Mouse (Mus musculus): ENCODE measurements at regions not wholly inside any gene's neighbourhood (a gene's known extent, or its start where the extent isn't known, plus 50 kb on each side); places are given as distances from the start of the nearest gene placed in this dataset.

DNA sequence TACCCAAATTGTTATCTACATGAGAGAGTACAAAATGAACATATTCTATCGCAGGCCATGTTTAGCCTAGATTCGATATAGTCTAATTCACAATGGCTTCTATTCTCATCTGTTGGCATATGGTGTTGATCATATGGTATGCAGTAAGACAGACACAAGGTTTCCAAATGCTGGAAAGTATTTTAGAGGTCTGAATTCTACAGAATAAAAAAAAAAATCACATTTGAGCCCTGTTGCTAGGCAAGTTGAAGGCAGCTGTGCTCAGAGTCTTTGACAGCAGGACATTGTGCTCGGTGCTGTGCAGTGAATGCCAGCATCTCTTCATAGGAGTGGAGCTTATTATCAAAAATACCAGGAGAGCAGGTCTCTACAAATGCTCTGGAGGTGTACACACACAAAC, 206.6 kb upstream of the Smlr1 start:
- H3K4me3 ChIP-seq (ENCODE audit: insufficient read depth, low read depth, low read length), result no peak overlapping the region
- no peak overlapping the region for H3K27ac ChIP-seq (replicated peaks; ENCODE audit: low read depth, low read length)
- no peaks in the 10 kb centered on the region for H3K4me1 ChIP-seq (ENCODE audit: control insufficient read depth, insufficient read depth, insufficient read length, low read length)

GRCm38 (mm10) chr10:25740956-25741355, 204.9 kb upstream of the Smlr1 start:
- no peak overlapping the region for H3K4me3 ChIP-seq (ENCODE audit: insufficient read depth, low read depth, low read length)
- H3K4me1 ChIP-seq (ENCODE audit: control insufficient read depth, insufficient read depth, insufficient read length, low read length), result no peaks in the 10 kb centered on the region
- no peak overlapping the region for H3K27ac ChIP-seq (replicated peaks; ENCODE audit: low read depth, low read length)

DNA sequence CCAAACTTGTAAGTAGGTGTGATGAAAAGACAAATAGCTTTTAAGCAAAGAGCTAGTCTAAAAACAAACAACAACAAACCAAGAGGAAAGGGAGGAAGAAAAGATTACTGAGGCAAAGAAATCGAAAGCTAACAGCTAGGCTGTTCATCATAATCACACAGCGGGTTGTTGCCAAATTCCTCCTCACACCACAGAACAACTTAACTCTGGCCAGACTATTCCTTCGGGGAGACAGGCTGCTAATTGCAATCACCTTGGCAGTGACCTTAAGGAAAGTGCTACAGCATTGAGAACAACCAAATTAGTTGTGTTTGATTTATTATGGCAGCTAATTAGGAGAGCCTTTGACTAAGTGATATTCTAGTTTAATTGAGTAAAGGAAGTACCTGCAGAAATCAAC, 194.4 kb upstream of the Smlr1 start:
- no peak overlapping the region for H3K4me3 ChIP-seq (ENCODE audit: insufficient read depth, low read depth, low read length)
- no peaks in the 10 kb centered on the region for H3K4me1 ChIP-seq (ENCODE audit: control insufficient read depth, insufficient read depth, insufficient read length, low read length)
- no peak overlapping the region for H3K27ac ChIP-seq (replicated peaks; ENCODE audit: low read depth, low read length)

- no peak overlapping the region for H3K4me3 ChIP-seq (ENCODE audit: insufficient read depth, low read depth, low read length)
- no peak overlapping the region for H3K27ac ChIP-seq (replicated peaks; ENCODE audit: low read depth, low read length)
- no peaks in the 10 kb centered on the region for H3K4me1 ChIP-seq (ENCODE audit: control insufficient read depth, insufficient read depth, insufficient read length, low read length)
Observed at GRCm38 (mm10) chr10:25723966-25724365, 187.9 kb upstream of the Smlr1 start.

DNA sequence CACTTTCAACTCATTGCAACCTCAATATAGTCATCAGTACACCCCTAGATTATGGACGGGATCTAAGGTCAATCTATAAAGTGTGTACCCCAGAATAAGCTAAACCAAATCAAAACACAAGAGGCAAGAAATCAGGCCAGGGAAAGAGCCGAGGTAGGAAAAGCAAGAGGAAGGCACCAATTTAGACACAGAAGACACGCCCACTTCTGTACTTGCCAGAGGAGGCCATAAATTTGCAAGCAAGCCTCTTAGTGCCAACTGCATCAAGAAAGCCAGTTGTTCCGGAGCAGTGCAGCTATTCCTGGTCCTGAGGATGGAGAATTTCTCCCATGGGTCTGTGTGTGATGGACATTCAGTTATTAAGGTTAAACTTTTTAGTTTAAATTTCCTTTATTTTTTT, 179.7 kb upstream of the Smlr1 start:
- H3K4me1 ChIP-seq (ENCODE audit: control insufficient read depth, insufficient read depth, insufficient read length, low read length), result no peaks in the 10 kb centered on the region

DNA sequence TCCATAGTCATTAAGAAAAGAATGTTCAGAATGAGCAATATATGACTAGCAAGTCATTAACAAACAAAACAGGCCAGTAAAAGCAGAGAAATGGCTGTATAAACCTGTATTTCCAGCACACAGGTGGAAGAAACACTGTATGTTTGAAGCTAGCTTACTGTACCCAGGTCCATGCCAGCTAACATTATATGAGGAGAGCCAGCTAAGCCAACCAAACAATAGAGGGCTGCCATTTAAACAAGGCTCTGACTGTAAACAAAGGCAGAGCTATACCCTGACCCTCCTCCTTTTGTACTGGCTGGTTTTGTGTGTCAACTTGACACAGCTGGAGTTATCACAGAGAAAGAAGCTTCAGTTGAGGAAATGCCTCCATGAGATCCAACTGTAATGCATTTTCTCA, 178.6 kb upstream of the Smlr1 start:
- H3K27ac ChIP-seq (replicated peaks; ENCODE audit: low read depth, low read length), result no peak overlapping the region

More for the DNA sequence above, 179.7 kb upstream of the Smlr1 start:
- Histone ChIP-seq H3K27ac (replicated peaks; ENCODE audit: low read depth, low read length) (no peak overlapping the region), H3K4me3 (ENCODE audit: insufficient read depth, low read depth, low read length) (no peak overlapping the region)

DNA sequence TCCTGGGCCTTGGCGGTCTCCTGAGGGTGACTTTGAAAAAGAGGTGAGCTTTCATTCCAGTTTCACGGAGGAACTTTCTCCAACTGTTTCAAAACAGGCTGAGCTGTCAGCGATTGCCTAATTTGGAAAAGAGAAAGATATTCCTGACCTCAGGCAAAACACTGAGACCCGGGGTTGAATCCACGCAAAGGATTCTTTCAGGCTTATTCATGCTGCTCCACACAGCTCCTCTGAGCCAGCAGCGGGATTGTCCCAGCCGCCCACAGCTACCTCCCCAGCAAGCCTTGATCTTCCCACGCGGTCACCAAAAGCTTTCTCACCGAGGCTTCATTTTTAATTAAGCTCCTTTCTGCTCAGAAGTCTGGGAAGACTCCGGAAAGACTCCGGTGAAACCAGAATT, 178.0 kb upstream of the Smlr1 start:
- no peak overlapping the region for H3K4me3 ChIP-seq (ENCODE audit: insufficient read depth, low read depth, low read length)
- no peaks in the 10 kb centered on the region for H3K4me1 ChIP-seq (ENCODE audit: control insufficient read depth, insufficient read depth, insufficient read length, low read length)
- no peak overlapping the region for H3K27ac ChIP-seq (replicated peaks; ENCODE audit: low read depth, low read length)

More for the DNA sequence above, 178.6 kb upstream of the Smlr1 start:
- Histone ChIP-seq H3K4me1 (ENCODE audit: control insufficient read depth, insufficient read depth, insufficient read length, low read length) (no peaks in the 10 kb centered on the region), H3K4me3 (ENCODE audit: insufficient read depth, low read depth, low read length) (no peak overlapping the region)

- Histone ChIP-seq H3K4me1 (ENCODE audit: control insufficient read depth, insufficient read depth, insufficient read length, low read length) (no peaks in the 10 kb centered on the region; the same call in 1 of the 2 replicates), H3K4me3 (ENCODE audit: insufficient read depth, low read depth, low read length) (peak overlapping the region; percentile 13; the same call in 1 of the 2 replicates), H3K27ac (replicated peaks; ENCODE audit: low read depth, low read length) (no peak overlapping the region; the same call in 1 of the 2 replicates)
Observed at GRCm38 (mm10) chr10:25707951-25708350, 171.9 kb upstream of the Smlr1 start.

DNA sequence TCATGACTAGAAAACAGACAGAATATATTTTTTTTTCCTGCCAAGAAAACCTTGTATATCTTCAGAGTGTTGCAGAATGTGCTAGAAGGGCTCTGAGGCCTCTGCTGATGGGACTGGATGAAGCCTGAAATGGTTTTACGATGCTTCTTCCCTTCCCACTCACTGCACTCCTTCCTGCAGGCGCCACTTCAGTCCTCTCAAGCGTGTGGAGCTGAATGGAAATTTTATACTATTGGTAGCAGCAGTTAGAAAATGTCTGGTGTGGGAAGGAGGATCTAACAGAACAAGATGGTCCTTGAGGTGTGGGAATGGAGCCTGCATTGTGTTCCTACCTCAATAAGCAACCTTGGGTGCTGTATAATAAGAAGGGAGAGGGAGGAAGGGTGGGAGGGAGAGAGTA, 166.1 kb upstream of the Smlr1 start:
- Histone ChIP-seq H3K4me3 (ENCODE audit: insufficient read depth, low read depth, low read length) (no peak overlapping the region), H3K4me1 (ENCODE audit: control insufficient read depth, insufficient read depth, insufficient read length, low read length) (no peaks in the 10 kb centered on the region), H3K27ac (replicated peaks; ENCODE audit: low read depth, low read length) (no peak overlapping the region)

- H3K4me1 ChIP-seq (ENCODE audit: control insufficient read depth, insufficient read depth, insufficient read length, low read length), result no peaks in the 10 kb centered on the region
- no peak overlapping the region for H3K27ac ChIP-seq (replicated peaks; ENCODE audit: low read depth, low read length)
- no peak overlapping the region for H3K4me3 ChIP-seq (ENCODE audit: insufficient read depth, low read depth, low read length)
Observed at GRCm38 (mm10) chr10:25695798-25696197, 159.7 kb upstream of the Smlr1 start.

DNA sequence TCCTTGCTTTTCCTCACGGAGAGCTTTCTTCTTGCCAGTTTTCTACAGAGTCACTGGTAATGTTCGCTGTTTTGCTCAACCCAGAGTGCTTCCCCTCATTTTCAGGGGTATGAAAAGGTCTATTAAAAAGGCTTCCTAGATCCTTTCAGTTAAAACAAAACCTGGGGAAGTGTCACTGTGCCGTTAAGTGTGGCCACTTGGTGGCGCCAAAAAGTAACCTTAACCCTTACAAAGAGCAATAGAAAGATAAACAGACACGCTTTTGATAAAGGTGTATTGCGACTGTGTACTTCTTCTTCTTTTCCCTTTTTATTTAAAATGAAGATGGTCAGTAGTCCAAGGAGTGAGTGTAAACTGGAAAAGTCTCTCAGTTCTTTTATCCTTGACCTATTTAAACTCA, 145.2 kb upstream of the Smlr1 start:
- no peaks in the 10 kb centered on the region for H3K4me1 ChIP-seq (ENCODE audit: control insufficient read depth, insufficient read depth, insufficient read length, low read length)
- no peak overlapping the region for H3K27ac ChIP-seq (replicated peaks; ENCODE audit: low read depth, low read length)
- H3K4me3 ChIP-seq (ENCODE audit: insufficient read depth, low read depth, low read length), result no peak overlapping the region

- Histone ChIP-seq H3K4me3 (ENCODE audit: insufficient read depth, low read depth, low read length) (no peak overlapping the region), H3K27ac (replicated peaks; ENCODE audit: low read depth, low read length) (no peak overlapping the region), H3K4me1 (ENCODE audit: control insufficient read depth, insufficient read depth, insufficient read length, low read length) (no peaks in the 10 kb centered on the region)
Observed at GRCm38 (mm10) chr10:25677889-25678288, 141.8 kb upstream of the Smlr1 start.

GRCm38 (mm10) chr10:25675368-25675767, 139.3 kb upstream of the Smlr1 start:
- Histone ChIP-seq H3K4me1 (ENCODE audit: control insufficient read depth, insufficient read depth, insufficient read length, low read length) (no peaks in the 10 kb centered on the region), H3K4me3 (ENCODE audit: insufficient read depth, low read depth, low read length) (no peak overlapping the region), H3K27ac (replicated peaks; ENCODE audit: low read depth, low read length) (no peak overlapping the region)

DNA sequence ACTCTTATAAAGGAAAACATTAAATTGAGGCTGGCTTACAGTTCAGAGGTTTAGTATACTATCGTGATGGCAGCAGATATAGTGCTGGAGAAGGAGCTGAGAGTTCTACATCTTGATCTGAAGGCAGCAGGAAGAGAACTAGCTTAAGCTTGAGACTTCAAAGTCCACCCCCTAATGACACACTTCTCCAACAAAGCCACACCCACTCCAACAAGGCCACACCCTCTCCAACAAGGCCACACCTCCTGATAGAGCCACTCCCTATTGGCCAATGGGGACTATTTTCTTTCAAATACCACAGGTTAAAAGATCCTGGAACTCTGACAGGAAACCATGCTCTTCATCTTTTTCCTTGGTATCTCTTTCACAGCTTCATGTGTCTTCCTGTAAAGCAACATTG, 134.0 kb upstream of the Smlr1 start:
- no peaks in the 10 kb centered on the region for H3K4me1 ChIP-seq (ENCODE audit: control insufficient read depth, insufficient read depth, insufficient read length, low read length)

GRCm38 (mm10) chr10:25652742-25653563, 116.9 kb upstream of the Smlr1 start:
- H3K27ac ChIP-seq (replicated peaks; ENCODE audit: low read depth, low read length), result no peak overlapping the region
- no peaks in the 10 kb centered on the region for H3K4me1 ChIP-seq (ENCODE audit: control insufficient read depth, insufficient read depth, insufficient read length, low read length)
- H3K4me3 ChIP-seq (ENCODE audit: insufficient read depth, low read depth, low read length), result no peak overlapping the region

More for the DNA sequence above, 134.0 kb upstream of the Smlr1 start:
- Histone ChIP-seq H3K4me3 (ENCODE audit: insufficient read depth, low read depth, low read length) (no peak overlapping the region), H3K27ac (replicated peaks; ENCODE audit: low read depth, low read length) (no peak overlapping the region)

GRCm38 (mm10) chr10:25647740-25648139, 111.7 kb upstream of the Smlr1 start:
- no peak overlapping the region for H3K27ac ChIP-seq (replicated peaks; ENCODE audit: low read depth, low read length)
- no peak overlapping the region for H3K4me3 ChIP-seq (ENCODE audit: insufficient read depth, low read depth, low read length)
- H3K4me1 ChIP-seq (ENCODE audit: control insufficient read depth, insufficient read depth, insufficient read length, low read length), result no peaks in the 10 kb centered on the region
